Mouse (Mus musculus) heart, postnatal 36 days (tissue): ENCODE data around the gene Tmem14c. TPM values are rescaled to one million over a fixed set of nuclear protein-coding genes. Genes with fewer than 3 reads are reported as not detected.
"Not testable (repeated sequence)": the region's sequence is repeated elsewhere in the genome, so short reads cannot be mapped to it uniquely, and the experiment has no call there.

ENCODE experiments used
- DNase-seq, 2 experiments: peaks; one replicate each; pipeline ENCODE4 v3.0.0; 2021 to 2022
- intact Hi-C: fragments of 180-260 bp; cut with DNase I; formaldehyde crosslinking; loops from one replicate; pipeline ENCODE4 v1.15.1; 2025
- total RNA-seq, 2 experiments: library from RNA; stranded (reverse); gene quantifications; 2 replicates each; pipeline ENCODE4 v1.2.3; 2021

Tmem14c gene
- total RNA-seq: 100 to 1,000 TPM; 180 to 198 TPM

DNA sequence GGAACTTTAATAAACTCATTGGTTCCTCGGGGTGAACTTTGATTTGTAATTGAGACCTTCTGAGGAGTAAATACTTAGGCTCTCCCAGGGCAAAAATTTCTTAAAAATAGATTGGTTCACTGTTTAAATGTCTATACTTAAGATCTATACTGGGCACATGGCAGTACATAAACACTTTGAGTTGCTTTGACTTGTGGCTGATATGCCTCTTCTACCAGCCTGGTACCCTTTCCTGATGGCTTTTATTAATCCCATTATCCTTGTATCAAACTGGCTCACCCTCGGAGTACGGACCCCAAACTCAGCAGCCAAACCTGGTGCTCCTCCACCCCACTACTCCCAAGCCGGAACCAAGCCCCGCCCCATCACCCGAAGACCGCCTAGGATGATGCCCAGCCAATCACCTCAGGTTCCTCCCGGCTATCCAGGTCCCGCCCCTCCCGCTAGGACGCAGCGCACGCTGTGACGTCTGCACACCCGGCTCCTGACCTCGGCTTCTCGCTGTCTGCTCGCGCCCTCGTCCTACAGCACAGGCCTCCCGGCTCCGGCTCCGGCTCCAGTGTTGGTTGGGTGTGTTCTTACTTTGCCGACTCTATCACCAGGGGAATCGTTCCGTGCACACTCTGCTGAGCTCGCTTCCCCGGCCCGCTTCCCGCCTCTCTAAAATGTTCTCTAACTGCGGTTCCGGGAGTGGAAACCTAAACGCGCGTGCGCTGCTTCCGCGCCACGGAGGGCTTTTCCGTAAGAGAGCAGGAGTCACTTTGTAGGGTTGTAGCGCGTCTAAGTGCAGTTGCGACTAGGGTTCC is at the start of gene Tmem14c:
Tmem14c (plus strand) TSS at position 464 of the 806 bp plus-strand sequence.
- intact Hi-C loops: loop anchor here (1.0 kb wide), 1 partner anchor 15 kb away; the partner anchor contains the start of gene Pak1ip1
- peak; percentile 93 to 95 for DNase-seq

DNA sequence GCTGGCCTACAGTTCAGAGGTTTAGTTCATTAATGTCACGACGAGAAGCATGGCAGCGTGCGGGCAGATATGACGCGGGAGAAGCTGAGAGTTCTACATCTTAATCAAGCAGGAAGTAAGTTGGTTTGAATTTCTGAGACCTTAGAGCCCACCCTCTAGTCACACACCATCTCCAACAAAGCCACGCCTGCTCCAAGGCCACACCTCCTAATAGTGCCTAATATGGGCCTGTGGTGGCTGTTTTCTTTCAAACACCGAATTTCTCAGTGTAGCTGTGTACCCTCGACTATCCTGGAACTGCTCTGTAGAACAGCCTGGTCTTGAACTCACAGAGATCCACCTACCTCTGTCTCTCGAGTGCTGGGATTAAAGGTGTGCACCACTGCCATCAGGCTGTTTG is 48.5 kb upstream of the Tmem14c start:
- intact Hi-C loops: no loop called here
- DNase-seq: no peak

DNA sequence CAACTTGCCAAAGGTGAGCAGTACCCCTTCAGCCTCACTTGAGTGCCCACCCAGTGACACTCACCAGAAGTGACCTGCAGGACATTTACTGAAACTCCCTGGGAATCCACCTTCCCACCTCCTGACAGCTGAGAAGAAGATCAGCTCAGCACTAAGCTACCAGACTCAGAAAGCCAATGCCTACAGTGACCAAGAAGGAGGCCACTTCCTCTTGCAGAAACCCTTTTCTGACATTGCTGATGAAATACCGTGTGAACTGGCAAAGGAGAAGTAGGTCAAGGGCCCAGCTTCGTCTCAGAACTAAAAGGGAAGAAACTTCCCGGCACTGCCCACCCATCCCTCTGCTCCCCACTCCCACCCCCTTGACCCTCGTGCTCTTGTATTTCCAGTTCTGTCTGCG is 47.5 kb upstream of the Tmem14c start:
- intact Hi-C loops: no loop called here
- no peak for DNase-seq

DNA sequence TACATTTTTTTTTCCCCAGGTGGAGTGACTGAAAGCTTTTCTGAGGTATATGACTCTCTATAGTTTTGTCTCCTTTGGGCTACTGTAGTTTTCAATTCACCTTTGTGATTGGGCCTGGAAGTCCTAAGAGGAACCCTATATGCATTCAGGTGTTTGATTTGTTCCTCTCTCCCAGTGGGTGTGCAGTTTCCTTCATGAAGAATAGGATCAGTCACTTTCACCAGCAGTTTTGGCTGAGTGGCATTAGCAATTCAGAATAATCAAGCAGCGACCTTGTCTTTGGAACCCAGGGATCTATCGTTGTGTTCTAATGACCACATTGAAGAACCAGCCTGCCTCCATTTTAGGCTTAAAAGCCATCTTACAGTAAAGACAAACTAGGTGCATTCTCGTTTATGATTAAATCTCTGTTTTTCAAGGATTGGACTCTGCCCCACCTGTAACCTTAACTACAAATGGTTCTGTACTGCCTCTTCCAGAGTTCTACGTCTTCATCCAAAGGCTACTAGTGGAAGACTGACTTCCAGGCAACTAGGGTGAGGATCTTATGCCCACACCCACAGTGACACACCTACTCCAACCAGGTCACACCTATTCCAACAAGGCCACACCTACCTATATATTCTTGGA is 46.2 kb upstream of the Tmem14c start:
- intact Hi-C loops: no loop called here
- DNase-seq: no peak

DNA sequence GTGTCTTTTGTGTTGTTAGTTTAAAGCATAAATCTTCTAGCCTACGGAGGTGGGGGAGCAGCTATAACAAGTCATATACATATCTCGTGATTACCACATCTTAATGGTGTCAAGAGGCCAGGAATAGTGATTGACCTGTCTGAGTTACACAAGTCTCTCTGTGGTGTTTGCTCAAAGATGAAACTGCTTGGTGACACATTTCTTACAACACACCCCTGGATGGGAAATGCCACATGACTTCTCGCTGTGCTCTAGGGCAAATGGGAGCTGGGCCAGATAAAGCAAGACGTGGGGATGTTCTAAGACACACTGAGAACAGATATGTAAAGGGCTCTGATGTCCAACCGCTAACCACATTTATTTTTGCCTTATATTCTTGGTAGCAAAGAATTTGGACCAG is 44.8 kb upstream of the Tmem14c start:
- DNase-seq: no peak
- intact Hi-C loops: no loop called here

DNA sequence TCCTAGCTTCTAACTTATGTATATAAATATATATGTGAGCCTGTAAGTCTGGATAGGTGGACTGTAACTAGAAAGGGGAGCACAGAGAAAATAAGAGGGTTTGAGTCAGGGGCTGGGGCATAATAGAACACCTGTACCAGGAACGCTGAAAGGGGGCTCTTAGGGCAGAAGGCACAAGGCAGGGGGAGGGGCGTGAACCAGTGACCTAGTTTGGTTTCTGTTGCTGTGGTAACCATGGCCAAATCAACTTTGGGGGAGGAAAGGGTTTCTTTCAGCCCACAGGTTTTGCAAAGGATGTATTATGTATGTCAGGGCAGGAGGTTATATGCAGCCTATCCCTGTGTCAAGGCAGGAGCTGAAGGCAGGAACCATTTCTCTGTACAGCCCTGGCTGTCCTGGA is 44.3 kb upstream of the Tmem14c start:
- intact Hi-C loops: no loop called here
- DNase-seq: no peak

DNA sequence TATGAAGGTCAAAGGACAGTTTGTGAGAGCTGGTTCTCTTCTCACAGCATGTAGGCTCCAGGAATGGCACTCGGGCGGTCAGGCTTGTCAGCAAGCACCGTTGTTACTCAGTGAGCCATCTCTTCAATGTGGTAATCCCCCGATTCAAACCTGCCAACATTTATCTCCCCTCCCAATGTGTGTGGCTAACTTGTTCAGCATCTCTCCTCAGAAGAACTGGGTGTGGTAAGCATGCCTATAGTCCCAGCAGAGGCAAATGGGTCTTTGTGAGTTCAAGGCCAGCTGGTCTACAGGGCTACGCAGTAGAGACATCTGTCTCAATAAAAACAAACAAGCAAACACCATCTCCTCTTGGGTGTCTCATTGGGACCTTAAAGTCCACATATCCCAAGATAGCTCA is 43.1 kb upstream of the Tmem14c start:
- intact Hi-C loops: no loop called here

DNA sequence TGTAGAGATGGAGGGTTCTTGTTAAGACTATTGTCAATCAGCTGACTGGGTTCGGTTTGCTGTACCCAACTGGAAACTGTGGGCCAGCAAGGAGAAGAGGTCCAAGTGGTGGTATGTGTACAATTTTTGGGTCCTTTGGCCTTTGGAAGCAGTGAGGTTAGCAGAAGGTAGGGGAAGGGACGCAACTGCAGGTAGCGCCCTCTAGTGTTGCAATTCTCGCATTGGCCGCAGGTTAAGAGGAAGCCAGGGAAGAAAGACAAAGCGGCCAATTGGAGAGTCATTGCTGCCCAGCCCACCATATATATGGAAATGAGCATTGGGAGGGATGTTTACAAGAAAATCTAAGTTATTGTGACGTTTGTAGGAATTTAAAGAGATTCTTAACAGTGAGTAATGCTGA is 38.5 kb upstream of the Tmem14c start:
- peak; percentile 55 to 67 for DNase-seq
- intact Hi-C loops: loop anchor here (1.0 to 5.0 kb wide), 4 partner anchors 61 to 195 kb away; no protein-coding TSS in a partner anchor

More for the DNA sequence above, 43.1 kb upstream of the Tmem14c start:
- no peak for DNase-seq

DNA sequence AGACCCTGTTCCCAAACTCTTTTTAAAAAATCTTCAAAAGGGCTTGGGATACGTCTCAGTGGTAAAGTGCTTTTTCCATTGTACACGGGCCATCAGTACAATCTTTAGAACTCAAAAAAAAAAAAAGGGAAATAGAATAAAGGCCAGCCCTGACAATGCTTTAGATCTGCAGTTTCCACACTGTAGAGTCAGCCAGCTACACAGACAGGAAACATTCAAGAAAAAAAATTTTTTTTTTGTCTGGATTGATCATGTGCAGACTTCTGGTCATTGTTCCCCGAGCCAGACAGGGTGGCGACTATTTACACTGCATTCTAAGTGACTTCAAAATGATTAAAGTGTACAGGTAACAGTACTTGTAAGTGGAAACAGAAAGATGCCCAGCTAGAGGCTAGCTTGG is 37.4 kb upstream of the Tmem14c start:
- DNase-seq: no peak
- intact Hi-C loops: loop anchor here (2.0 to 5.0 kb wide), 2 partner anchors 92 to 196 kb away; no protein-coding TSS in a partner anchor

DNA sequence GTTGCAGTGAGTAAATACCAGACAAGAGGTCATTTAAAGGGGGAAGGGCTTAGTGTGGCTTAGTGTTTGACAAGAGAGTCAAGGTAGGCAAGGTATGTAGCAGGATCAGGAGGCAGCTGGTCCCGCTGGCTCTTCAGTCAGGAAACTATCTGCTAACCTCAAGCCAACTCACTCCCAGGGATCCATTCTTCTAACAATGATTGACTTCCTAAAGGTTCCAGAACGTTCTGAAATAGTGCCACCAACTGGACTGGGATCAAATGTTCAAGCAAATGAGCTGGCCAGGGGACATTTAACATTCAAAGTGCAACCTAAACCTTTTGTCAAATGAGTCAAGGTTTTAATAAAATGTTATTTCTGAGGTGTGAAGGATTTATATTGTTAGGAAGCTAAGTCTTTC is 36.8 kb upstream of the Tmem14c start:
- DNase-seq: no peak
- intact Hi-C loops: loop anchor here (2.0 to 5.0 kb wide), 2 partner anchors 93 to 197 kb away; no protein-coding TSS in a partner anchor

DNA sequence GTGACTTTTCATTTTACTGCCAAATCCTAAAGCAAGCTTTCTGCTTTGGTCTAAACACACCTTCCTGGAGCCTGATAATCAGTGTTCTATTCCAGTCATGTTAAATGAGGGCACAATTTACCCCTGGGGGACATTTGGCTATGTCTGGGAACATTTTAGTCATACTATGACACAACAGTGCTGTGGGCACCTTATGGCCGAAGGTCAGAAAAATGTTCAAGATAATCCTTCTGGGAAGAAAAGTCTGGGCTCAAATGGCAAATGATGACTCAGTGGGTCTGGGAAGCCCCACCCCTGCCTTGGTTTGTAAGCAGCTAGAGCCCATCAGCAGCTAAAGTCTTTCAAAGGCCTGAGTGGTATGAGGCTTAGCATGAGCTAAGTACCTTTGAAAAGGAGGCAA is 33.3 kb upstream of the Tmem14c start:
- intact Hi-C loops: no loop called here
- DNase-seq: no peak

DNA sequence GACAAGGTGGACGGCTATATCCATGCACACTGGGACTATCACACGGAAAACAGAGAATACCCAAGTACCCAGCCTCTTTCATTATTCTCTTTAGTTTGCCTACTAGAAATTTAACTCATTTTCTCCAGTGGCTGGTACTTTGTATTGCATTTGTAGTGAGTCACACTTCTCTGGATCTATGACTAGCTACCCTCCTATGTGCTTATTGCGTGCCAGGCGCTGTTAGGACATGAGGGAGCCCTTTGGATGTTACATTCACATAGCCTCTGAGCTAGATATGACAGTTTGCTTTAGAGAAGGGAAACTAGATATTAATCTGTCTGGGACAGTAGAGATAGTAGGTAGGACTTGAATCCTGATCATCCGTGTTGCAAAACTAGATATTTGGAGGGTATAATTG is 30.0 kb upstream of the Tmem14c start:
- intact Hi-C loops: no loop called here
- DNase-seq: no peak

DNA sequence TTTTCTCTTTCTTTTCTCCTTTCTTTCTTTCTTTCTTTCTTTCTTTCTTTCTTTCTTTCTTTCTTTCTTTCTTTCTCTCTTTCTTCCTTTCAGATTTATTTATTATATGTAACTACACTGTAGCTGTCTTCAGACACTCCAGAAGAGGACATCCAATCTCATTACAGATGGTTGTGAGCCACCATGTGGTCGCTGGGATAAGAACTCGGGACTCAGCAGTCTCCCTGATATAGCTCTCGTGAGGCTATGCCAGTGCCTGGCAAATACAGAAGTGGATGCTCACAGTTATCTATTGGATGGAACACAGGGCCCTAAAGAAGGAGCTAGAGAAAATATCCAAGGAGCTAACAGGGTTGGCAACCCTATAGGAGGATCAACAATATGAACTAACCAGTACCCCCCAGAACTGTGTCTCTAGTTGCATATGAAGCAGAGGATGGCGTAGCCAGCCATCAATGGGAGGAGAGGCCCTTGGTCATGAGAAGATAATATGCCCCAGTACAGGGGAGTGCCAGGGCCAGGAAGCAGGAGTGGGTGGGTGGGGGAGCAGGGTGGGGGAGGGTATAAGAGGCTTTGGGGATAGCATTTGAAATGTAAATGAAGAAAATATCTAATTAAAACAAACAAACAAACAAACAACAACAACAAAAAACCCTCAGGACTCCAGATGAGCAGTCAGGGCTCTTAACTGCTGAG is 28.3 kb upstream of the Tmem14c start:
- intact Hi-C loops: not testable (repeated sequence)

DNA sequence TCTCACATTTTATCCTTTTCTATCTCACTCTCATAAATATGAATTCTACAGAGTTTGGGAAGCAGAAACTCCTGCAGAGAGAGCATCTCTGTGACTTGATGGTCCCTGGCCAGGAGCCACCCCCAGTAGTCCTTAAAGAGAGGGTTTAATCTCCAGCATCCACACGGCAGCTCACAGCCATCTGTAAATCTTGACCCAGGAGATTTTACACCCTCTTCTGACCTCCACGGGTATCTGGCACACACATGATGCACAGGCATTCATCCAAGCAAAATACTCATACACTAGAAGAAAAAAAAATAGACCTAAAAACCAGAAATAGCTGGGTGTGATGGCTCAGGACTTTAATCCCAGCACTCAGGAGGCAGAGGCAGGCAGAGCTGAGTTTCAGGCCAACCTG is 27.7 kb upstream of the Tmem14c start:
- intact Hi-C loops: no loop called here
- DNase-seq: no peak

More for the DNA sequence above, 28.3 kb upstream of the Tmem14c start:
- not testable (repeated sequence) for DNase-seq

DNA sequence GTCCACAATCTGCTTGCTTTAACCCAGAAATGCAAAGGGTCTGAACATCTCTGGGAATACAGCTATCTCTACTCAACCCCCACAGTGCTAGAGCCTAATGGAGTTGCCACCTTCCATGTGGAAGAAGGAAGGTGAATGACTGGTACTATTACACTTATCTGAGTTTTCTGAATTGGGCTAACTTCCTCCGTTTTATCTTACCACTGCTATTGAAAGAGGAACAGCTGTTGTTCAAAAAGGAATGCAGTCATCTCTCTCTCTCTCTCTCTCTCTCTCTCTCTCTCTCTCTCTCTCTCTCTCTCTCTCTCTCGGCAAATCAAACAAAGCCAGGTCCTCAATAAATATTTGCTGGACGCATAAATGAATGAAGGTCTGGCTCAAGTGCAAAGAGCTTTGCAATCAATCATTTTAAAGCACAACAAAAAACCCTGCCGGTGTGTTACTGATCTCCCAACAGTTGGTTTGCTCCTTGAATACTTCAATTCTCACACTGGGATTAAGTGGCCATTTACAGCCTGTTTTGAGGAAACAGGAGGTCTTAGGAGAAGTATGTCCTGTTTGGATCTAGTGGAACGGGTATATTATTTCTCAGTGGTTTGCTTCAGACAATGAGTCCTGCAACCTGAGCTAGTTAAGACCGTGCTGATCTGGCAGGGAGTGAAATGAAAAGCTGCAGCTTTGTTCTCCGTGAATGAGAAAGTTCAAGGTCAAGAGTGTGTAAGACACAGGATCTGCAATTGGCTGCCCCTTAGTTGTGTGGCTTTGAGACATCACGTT is 21.4 kb upstream of the Tmem14c start:
- no peak for DNase-seq
- intact Hi-C loops: no loop called here

DNA sequence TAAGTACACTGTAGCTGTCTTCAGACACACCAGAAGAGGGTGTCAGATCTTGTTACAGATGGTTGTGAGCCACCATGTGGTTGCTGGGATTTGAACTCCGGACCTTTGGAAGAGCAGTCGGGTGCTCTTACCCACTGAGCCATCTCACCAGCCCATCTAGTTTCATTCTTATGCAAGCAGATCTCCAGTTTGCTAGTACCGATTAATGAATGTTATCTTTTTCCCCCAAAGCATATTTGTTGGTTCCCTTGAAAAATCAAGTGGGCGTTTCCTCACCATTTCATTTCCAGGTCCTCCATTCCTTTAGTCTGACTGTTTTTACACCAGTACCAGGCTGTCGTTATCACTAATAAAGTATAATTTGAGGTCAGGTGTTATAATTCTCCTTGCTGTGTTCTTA is 17.6 kb upstream of the Tmem14c start:
- DNase-seq, intact Hi-C loops: not testable (repeated sequence)

DNA sequence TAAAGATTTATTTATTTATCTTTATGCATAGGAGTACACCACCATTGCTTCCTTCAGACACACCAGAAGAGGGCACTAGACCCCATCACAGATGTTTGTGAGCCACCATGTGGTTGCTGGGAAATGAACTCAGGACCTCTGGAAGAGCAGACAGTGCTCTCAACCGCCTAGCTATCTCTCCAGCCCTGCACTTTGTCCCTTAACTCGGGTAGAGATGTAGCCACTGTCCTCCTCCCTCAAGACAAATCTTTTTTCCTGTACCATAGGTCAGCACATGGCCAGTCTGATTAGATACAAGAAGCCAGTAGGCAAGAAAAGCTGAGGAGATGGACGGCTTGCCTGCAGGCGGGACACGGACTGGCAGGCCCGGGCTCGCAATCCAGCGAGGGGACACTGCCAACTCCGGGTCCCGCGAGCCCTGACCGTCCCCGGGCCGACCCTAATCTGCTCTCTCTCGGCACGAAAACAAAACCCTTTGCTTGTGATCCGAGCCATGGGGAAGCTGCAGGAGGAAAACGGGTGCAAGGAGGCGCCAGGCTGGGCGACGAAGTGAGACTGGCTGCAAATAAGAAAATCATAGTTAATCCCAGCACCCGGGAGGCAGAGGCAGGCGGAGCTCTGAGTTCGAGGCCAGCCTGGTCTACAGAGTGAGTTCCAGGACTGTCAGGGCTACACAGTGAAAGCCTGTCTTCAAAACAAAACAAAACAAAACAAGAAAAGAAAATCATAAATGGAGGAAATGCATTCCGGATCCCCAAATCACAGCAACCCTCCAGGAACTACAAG is 15.8 kb upstream of the Tmem14c start:
- intact Hi-C loops: loop anchor here (1.0 kb wide), 1 partner anchor 19 kb away; no protein-coding TSS in a partner anchor
- peak in 1 of 2 experiments; percentile 51 for DNase-seq

DNA sequence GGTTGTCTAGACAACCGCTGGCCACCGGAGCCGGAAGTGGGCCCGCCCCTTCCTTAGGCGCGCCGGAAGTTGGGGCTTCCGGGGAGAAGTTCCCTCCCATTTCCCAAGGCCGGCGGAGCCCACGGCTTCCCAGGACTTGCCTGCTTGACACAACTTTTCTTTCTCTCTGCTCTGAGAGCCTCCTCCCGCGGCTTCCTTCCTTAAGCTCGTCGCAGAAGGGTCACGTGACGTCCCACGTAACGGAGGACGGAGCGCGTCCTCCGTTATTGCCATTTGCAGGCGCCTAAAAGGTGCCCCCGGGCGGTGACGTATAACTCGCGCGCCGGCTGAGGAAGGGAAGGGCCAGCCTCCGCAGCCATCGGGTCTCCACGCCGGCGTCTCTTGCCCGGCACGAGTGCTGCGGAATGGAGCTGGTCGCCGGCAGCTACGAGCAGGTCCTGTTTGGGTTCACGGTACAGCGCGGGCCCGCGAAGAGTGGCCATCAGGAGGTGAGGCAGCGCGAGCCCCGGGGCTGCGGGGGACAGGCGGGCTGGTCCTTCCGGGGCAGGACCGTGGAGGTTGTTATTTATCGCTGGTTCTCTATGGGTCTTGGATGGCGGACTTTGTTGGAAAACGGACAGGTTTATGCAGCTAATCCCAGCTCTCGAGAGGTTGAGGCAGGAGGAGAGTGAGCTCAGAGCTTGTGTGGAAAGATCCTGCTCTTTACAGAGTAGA is 15.0 kb upstream of the Tmem14c start, which contains the start of gene Pak1ip1:
Pak1ip1 (plus strand) TSS at position 98 of the 714 bp plus-strand sequence.
- intact Hi-C loops: loop anchor here (1.0 kb wide), 2 partner anchors 15 to 20 kb away; partner anchors contain the start of gene Tmem14c
- peak; percentile 94 to 97 for DNase-seq

DNA sequence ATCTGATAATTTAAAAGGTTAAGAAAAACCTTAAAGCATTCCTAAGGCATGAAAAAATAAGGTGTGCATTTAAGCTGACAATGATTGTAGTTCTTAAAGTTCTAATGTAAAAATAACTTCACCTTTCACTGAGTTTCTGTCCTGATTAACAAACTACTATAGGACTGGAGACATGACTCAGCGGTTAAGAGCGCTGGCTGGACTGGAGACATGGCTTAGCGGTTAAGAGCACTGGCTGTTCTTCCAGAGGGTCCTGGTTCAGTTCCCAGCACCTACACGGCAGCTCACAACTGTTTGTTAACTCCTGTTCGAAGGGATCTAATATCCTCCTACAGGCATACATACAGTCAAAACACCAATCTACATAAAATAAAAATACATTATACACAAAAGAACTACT is 14.1 kb upstream of the Tmem14c start:
- intact Hi-C loops: no loop called here

More for the DNA sequence above, 14.1 kb upstream of the Tmem14c start:
- DNase-seq: no peak
